Mouse (Mus musculus) mesoderm, embryonic 11.5 days (tissue): Measurements from ENCODE around the gene Flnb.

Source experiments
- DNase-seq: peaks from one replicate; pipeline ENCODE4 v3.0.0-alpha.2; 2012; ENCODE audit warnings: low read depth, low spot score

Flnb gene

GRCm38 (mm10) chr14:7862226-7862625, 44.5 kb downstream of the Flnb start:
- no peak for DNase-seq

GRCm38 (mm10) chr14:7863199-7863598, 45.4 kb downstream of the Flnb start:
- no peak for DNase-seq

- no peak for DNase-seq
These were observed 46.2 kb downstream of the Flnb start for GRCm38 (mm10) chr14:7863871-7864505.

- no peak for DNase-seq
These were observed 46.7 kb downstream of the Flnb start for GRCm38 (mm10) chr14:7864506-7864899.

GRCm38 (mm10) chr14:7867224-7867623, 49.5 kb downstream of the Flnb start:
- DNase-seq: no peak

GRCm38 (mm10) chr14:7867841-7868240, 50.1 kb downstream of the Flnb start:
- no peak for DNase-seq

GRCm38 (mm10) chr14:7869796-7870195, 52.0 kb downstream of the Flnb start:
- DNase-seq: no peak

GRCm38 (mm10) chr14:7873552-7873951, 55.8 kb downstream of the Flnb start:
- no peak for DNase-seq

- DNase-seq: no peak
These were observed 56.7 kb downstream of the Flnb start for GRCm38 (mm10) chr14:7874495-7874894.

- no peak for DNase-seq
These were observed 60.2 kb downstream of the Flnb start for GRCm38 (mm10) chr14:7877957-7878356.

GRCm38 (mm10) chr14:7880389-7880788, 62.6 kb downstream of the Flnb start:
- no peak for DNase-seq

GRCm38 (mm10) chr14:7881533-7881932, 63.8 kb downstream of the Flnb start:
- DNase-seq: no peak

- no peak for DNase-seq
These were observed 64.3 kb downstream of the Flnb start for GRCm38 (mm10) chr14:7882050-7882449.

GRCm38 (mm10) chr14:7884158-7884557, 66.4 kb downstream of the Flnb start:
- no peak for DNase-seq

- no peak for DNase-seq
These were observed 67.1 kb downstream of the Flnb start for GRCm38 (mm10) chr14:7884841-7885240.

- DNase-seq: no peak
These were observed 67.8 kb downstream of the Flnb start for GRCm38 (mm10) chr14:7885540-7885939.

- DNase-seq: no peak
These were observed 68.3 kb downstream of the Flnb start for GRCm38 (mm10) chr14:7886008-7886407.

GRCm38 (mm10) chr14:7887171-7887570, 69.4 kb downstream of the Flnb start:
- DNase-seq: no peak

GRCm38 (mm10) chr14:7888294-7888693, 70.5 kb downstream of the Flnb start:
- DNase-seq: no peak

- DNase-seq: peak; percentile 45
These were observed 71.3 kb downstream of the Flnb start for GRCm38 (mm10) chr14:7888811-7889651.

GRCm38 (mm10) chr14:7889834-7890233, 72.1 kb downstream of the Flnb start:
- no peak for DNase-seq

- no peak for DNase-seq
These were observed 73.6 kb downstream of the Flnb start for GRCm38 (mm10) chr14:7891401-7891800.

- no peak for DNase-seq
These were observed 78.4 kb downstream of the Flnb start for GRCm38 (mm10) chr14:7896126-7896525.
